Mouse (Mus musculus) kidney, adult 2 months (tissue): ENCODE measurements around the gene Edc4.

Experiments
- CTCF ChIP-seq: fragments of 200-500 bp; conservative IDR thresholded peaks from 2 replicates; pipeline ENCODE4 v1.5.1; 2011; ENCODE audit warnings: low read depth, mild to moderate bottlenecking, control low read depth, low read length, moderate library complexity, mixed read lengths; ENCODE audit not compliant: insufficient read depth, insufficient read length
- POLR2A ChIP-seq: fragments of 200-500 bp; IDR thresholded peaks from one replicate; pipeline ENCODE4 v1.6.1; 2011; ENCODE audit warnings: low read depth, low read length, control low read depth

- TF ChIP-seq POLR2A (no peak), CTCF (peak; percentile 97)
These were observed 49.9 kb downstream of the Edc4 start for GRCm38 (mm10) chr8:105930602-105931001.
